Mouse (Mus musculus) urinary bladder, adult 2 months (tissue): ENCODE results near the gene Evi5. TPM values are rescaled to one million over a fixed set of nuclear protein-coding genes. Genes with fewer than 3 reads are reported as not detected.

Experiments
- DNase-seq: peaks from one replicate; pipeline ENCODE4 v3.0.0; 2022; ENCODE audit warnings: low spot score
- polyA plus RNA-seq: library from polyadenylated mRNA; depleted of rRNA; stranded (reverse); fragments of >200 nt; gene quantifications from 2 replicates; pipeline ENCODE4 v1.2.3, GENCODE M21; 2012

The Evi5 gene
- polyA plus RNA-seq, 1 experiment: 22.4 TPM

GRCm38 (mm10) chr5:107873330-107873729, 1.6 kb downstream of the Evi5 start:
- DNase-seq: no peak

- DNase-seq: no peak
Measured at GRCm38 (mm10) chr5:107869701-107870100, 5.2 kb downstream of the Evi5 start.

- DNase-seq: peak; percentile 88
Measured at GRCm38 (mm10) chr5:107868905-107869424, 5.9 kb downstream of the Evi5 start.

GRCm38 (mm10) chr5:107867970-107868904, 6.7 kb downstream of the Evi5 start:
- DNase-seq: peak; percentile 53

GRCm38 (mm10) chr5:107866127-107867126, 8.5 kb downstream of the Evi5 start:
- no peak for DNase-seq

- no peak for DNase-seq
Measured at GRCm38 (mm10) chr5:107863971-107864370, 10.9 kb downstream of the Evi5 start.

- no peak for DNase-seq
Measured at GRCm38 (mm10) chr5:107858963-107859362, 15.9 kb downstream of the Evi5 start.

GRCm38 (mm10) chr5:107855546-107855945, 19.4 kb downstream of the Evi5 start:
- no peak for DNase-seq

GRCm38 (mm10) chr5:107854556-107854955, 20.4 kb downstream of the Evi5 start:
- DNase-seq: no peak

- no peak for DNase-seq
Measured at GRCm38 (mm10) chr5:107853807-107854206, 21.1 kb downstream of the Evi5 start.

GRCm38 (mm10) chr5:107848964-107849363, 25.9 kb downstream of the Evi5 start:
- no peak for DNase-seq

- DNase-seq: no peak
Measured at GRCm38 (mm10) chr5:107847817-107848216, 27.1 kb downstream of the Evi5 start.

- DNase-seq: no peak
Measured at GRCm38 (mm10) chr5:107847349-107847748, 27.6 kb downstream of the Evi5 start.

- DNase-seq: no peak
Measured at GRCm38 (mm10) chr5:107840549-107841238, 34.2 kb downstream of the Evi5 start.

GRCm38 (mm10) chr5:107838891-107839644, 35.8 kb downstream of the Evi5 start:
- no peak for DNase-seq

- no peak for DNase-seq
Measured at GRCm38 (mm10) chr5:107834287-107834686, 40.6 kb downstream of the Evi5 start.

GRCm38 (mm10) chr5:107831351-107831750, 43.6 kb downstream of the Evi5 start:
- DNase-seq: no peak

- DNase-seq: no peak
Measured at GRCm38 (mm10) chr5:107829998-107830560, 44.8 kb downstream of the Evi5 start, which contains the start of gene Ube2d2b. Gene Ube2d2b, plus strand, starts transcription at chr5:107830099.

- no peak for DNase-seq
Measured at GRCm38 (mm10) chr5:107822521-107822920, 52.4 kb downstream of the Evi5 start.

- no peak for DNase-seq
Measured at GRCm38 (mm10) chr5:107814651-107815050, 60.3 kb downstream of the Evi5 start.
